Comparison of ENCODE assay signal across 7 mouse cellular contexts in the genomic region with DNA sequence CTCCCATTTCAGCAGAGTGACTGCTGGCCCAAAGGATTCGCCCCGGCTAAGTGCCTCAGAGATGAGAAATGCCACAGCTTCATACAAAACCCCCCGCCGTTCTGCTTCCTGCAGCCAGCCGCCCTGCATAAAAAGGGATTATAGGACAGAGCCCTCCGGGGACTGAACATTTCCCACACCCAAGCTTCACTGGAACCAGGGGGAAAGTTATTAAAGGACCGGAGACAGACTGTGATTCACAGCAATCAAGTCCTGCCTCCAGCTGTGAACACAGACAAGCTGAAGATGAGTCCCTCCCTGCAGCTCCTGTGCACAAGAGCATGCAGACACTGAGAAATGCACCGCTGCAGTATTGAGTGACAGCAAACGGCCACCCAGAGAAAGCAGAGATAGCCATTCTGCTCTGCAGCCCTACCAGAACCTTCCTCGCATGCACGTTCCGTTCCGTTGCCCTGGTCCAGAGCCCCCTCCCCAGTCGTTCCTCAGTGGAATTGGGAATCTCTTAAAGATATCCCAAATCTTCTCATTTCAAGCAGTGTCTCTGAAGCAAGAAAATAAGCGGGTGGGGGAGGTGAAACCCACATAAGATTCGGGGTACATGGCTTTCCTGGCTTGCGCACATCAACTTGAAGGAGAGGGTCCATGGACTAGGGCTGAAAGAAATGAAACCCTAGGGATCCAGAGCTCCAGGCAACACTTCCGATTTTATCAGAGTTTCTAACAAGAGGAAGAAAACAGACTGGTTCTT. TPM values are rescaled to one million over a fixed set of nuclear protein-coding genes. Genes with fewer than 3 reads are reported as not detected.
DNase-seq lines count a peak whose midpoint lies in the region; ATAC-seq and TF ChIP-seq lines count a peak whose summit lies in the region.

No protein-coding gene starts in this region.

- H3K9ac ChIP-seq in heart, embryonic 15.5 days, result no peak overlapping the region

- in situ Hi-C loops in Patski (cut with MboI; ENCODE audit: low pct_unique_long_range_greater_than_20kb), result no loop called here

- no peaks in the 10 kb centered on the region for H3K27me3 ChIP-seq in Patski
- peaks cover 11% of the 10 kb centered on the region for H3K27me3 ChIP-seq in heart, embryonic 15.5 days

- WGBS in heart, embryonic 15.5 days, result 16% methylated on average over 18 of the region's 18 CpGs

- H3K4me3 ChIP-seq in heart, embryonic 15.5 days, result peak overlapping the region; percentile 23

- DNase-seq in MN1 (ENCODE audit: low spot score) (peak; percentile 49), Patski (ENCODE audit: low read depth, low spot score) (peak; percentile 94)
- DNase-seq in mesoderm, embryonic 11.5 days (ENCODE audit: low read depth, low spot score), result peak; percentile 36
- no peak for DNase-seq in right cerebral cortex, postnatal 10 days (ENCODE audit: low spot score in 2 of 2)
- DNase-seq in cerebellum, adult 8-10 months, result no peak

- CTCF ChIA-PET in Patski (lab: Charles Lee), result interaction anchor here (0.9 to 9.7 kb wide), 7 partner anchors 8 to 40 kb away, joined by 3 to 97 read pairs (median 6); a partner anchor contains a TSS

- H3K4me1 ChIP-seq in heart, embryonic 15.5 days (replicated peaks), result peaks cover 55% of the 10 kb centered on the region

- H3K27ac ChIP-seq in heart, embryonic 15.5 days, result no peak overlapping the region

- no peaks in the 10 kb centered on the region for H3K36me3 ChIP-seq in heart, embryonic 15.5 days

- no peak for TF ChIP-seq CTCF in Patski (IDR thresholded peaks at IDR 0.05)

- no peaks in the 10 kb centered on the region for H3K9me3 ChIP-seq in heart, embryonic 15.5 days (replicated peaks)

- POLR2A ChIA-PET in Patski (lab: Charles Lee), result no interaction called here

- H3K4me2 ChIP-seq in heart, embryonic 15.5 days, result peak overlapping the region; percentile 87

- ATAC-seq in Patski, result peak; percentile 74
- ATAC-seq in heart, embryonic 15.5 days (replicated peaks; ENCODE audit: insufficient number of reproducible peaks, insufficient read depth, low FRiP score, low read depth), result no peak
- no peak for ATAC-seq in inflammation-experienced regulatory T-cells, adult 6 months

RNA-seq across cellular contexts. Expression of a gene that starts 2.8 kb away (rescaled TPM):
- polyA plus RNA-seq in Patski (2021), result 0.08 TPM
- polyA plus RNA-seq in heart, embryonic 15.5 days (2015; fragmentation: Nextera tagmentation; extraction: Ambion mirVana), result 43.0 and 46.4 TPM in 2 replicates
- not detected for polyA plus RNA-seq in inflammation-experienced regulatory T-cells, adult 6 months (2017; shearing (Covaris generic))

RNA-seq across cellular contexts. Expression of a gene that starts 20.5 kb away (rescaled TPM):
- polyA plus RNA-seq in Patski (2021), result 0.54 TPM
- 0.33 and 0.35 TPM in 2 replicates for polyA plus RNA-seq in heart, embryonic 15.5 days (2015; fragmentation: Nextera tagmentation; extraction: Ambion mirVana)
- under 1 TPM; 0.39 to 0.75 (median 0.75) TPM for polyA plus RNA-seq in inflammation-experienced regulatory T-cells, adult 6 months (2017; shearing (Covaris generic))

RNA-seq across cellular contexts. Expression of a gene that starts 29.0 kb away (rescaled TPM):
- 65.5 TPM for polyA plus RNA-seq in Patski (2021)
- 55.6 and 57.9 TPM in 2 replicates for polyA plus RNA-seq in heart, embryonic 15.5 days (2015; fragmentation: Nextera tagmentation; extraction: Ambion mirVana)
- 10 to 100 TPM; 24.1 to 34.6 (median 28.7) TPM for polyA plus RNA-seq in inflammation-experienced regulatory T-cells, adult 6 months (2017; shearing (Covaris generic))

RNA-seq across cellular contexts. Expression of a gene that starts 31.6 kb away (rescaled TPM):
- polyA plus RNA-seq in Patski (2021), result not detected
- 9.2 and 43.9 TPM in 2 replicates for polyA plus RNA-seq in heart, embryonic 15.5 days (2015; fragmentation: Nextera tagmentation; extraction: Ambion mirVana)
- polyA plus RNA-seq in inflammation-experienced regulatory T-cells, adult 6 months (2017; shearing (Covaris generic)), result not detected

RNA-seq across cellular contexts. Expression of a gene that starts 40.9 kb away (rescaled TPM):
- 0.49 TPM for polyA plus RNA-seq in Patski (2021)
- 28.0 and 44.6 TPM in 2 replicates for polyA plus RNA-seq in heart, embryonic 15.5 days (2015; fragmentation: Nextera tagmentation; extraction: Ambion mirVana)
- 10 to 100 TPM in 1 of 3 experiments, not detected in 2; 10.7 TPM for polyA plus RNA-seq in inflammation-experienced regulatory T-cells, adult 6 months (2017; shearing (Covaris generic))

Comparison
In these comparisons a context has a peak if more than half of its experiments do, and no peak if none do; other contexts are left out.
1. DNase-seq: peak in MN1 (single experiment), Patski (single experiment) and mesoderm, embryonic 11.5 days (single experiment); none in right cerebral cortex, postnatal 10 days (0 of 2) and cerebellum, adult 8-10 months (single experiment).
2. RNA of a gene that starts 2.8 kb away (polyA plus RNA-seq): 43.0 to 46.4 TPM in heart, embryonic 15.5 days; 0.08 TPM in Patski (single experiment) and not detected in inflammation-experienced regulatory T-cells, adult 6 months; every median in the first group is over 10 times any median in the second.